Mouse (Mus musculus) bone marrow macrophage, adult 2 months (primary cell): ENCODE results near the gene Fbxw9. TPM values are rescaled to one million over a fixed set of nuclear protein-coding genes. Genes with fewer than 3 reads are reported as not detected.

Source experiments
- H3K27ac ChIP-seq: 2 replicates; pipeline ENCODE4 v1.5.1; 2012; ENCODE audit warnings: low read depth, low read length; ENCODE audit not compliant: insufficient read depth
- H3K4me1 ChIP-seq: 2 replicates; pipeline ENCODE4 v1.6.1; 2012; ENCODE audit warnings: low read length; ENCODE audit not compliant: control insufficient read depth, insufficient read depth
- H3K4me3 ChIP-seq: 2 replicates; pipeline ENCODE4 v1.5.1; 2012; ENCODE audit warnings: mild to moderate bottlenecking, low read length, moderate library complexity; ENCODE audit not compliant: insufficient read depth
- CTCF ChIP-seq: IDR thresholded peaks from 2 replicates; pipeline ENCODE4 v1.5.1; 2012; ENCODE audit warnings: low read depth, mild to moderate bottlenecking, low read length, moderate library complexity
- POLR2A ChIP-seq: IDR thresholded peaks from 2 replicates; pipeline ENCODE4 v1.6.1; 2012; ENCODE audit warnings: mild to moderate bottlenecking, low read depth, low read length, borderline replicate concordance
- polyA plus RNA-seq: library from polyadenylated mRNA; stranded (reverse); fragments of >200 nt; gene quantifications from 2 replicates; pipeline ENCODE4 v1.2.4, GENCODE M21; 2012; ENCODE audit not compliant: missing spikeins, insufficient read depth, insufficient read length

Fbxw9 gene
- polyA plus RNA-seq, 1 experiment = 10.2 TPM

DNA sequence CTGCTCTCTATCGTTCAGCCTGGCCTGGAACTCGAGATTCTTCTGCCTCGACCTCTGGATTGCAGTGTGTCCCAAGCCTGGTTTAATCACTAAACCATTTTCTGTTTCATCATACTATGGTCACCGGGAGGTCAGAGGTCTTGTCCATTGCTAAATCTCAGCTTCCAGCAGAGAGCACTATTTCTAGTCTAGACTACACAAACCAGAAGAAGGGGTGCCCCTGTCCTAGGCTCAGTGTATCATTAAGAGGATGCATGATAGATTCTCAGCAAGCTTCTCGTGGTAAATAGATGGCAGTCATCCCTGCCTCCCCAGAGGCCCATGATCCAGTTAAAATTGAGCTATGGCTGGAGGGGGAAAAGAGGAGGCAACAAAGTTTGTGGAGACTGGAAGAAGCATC, 11.2 kb downstream of the Fbxw9 start:
- peak overlapping the region; percentile 89 for H3K27ac ChIP-seq
- H3K4me3 ChIP-seq = peak overlapping the region; percentile 90
- TF ChIP-seq POLR2A = no peak
- TF ChIP-seq CTCF = no peak
- peaks cover 12% of the 10 kb centered on the region for H3K4me1 ChIP-seq

DNA sequence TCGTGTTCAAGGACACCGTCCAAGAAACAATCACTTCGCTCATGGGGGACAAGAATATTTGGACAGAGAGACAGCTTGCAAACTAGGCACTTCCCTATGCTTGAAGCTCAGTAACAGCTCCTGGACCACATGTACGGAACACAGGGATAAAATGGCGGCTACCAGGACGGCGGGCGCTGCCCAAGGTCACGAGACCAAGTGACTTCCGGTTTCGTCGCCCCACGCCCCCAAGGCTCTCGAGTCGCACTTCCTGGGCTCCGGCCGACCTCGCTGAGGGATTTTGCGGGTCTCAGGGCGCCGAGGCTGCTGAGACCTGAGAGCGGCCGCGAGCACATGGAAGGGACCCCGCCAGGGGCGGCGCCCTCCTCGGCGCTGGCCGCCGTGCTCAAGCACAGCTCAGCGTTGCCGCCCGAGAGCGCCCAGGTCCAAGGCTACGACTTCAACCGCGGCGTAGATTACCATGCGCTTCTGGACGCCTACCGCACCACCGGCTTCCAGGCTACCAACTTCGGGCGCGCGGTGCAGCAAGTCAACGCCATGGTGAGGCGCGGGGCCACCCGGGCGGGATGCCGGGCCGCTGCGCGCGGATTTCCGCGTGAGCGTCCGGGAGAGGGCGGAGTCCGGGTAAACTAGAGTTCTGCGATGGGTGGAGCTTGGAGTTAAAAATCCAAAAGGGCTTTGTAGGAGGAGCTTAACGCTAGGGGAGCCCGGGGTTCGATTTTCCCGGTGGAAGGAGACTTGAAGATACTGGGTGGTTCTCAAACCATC, 11.8 kb downstream of the Fbxw9 start, which contains the start of gene Dhps:
Gene Dhps (plus strand): TSS at position 244 of the 768 bp plus-strand sequence.
- TF ChIP-seq CTCF = no peak
- TF ChIP-seq POLR2A = no peak
- Histone ChIP-seq H3K27ac (peak within 1 kb of the TSS; percentile 89), H3K4me1 (peaks cover 12% of the 10 kb centered on the region), H3K4me3 (peak within 1 kb of the TSS; percentile 90)

DNA sequence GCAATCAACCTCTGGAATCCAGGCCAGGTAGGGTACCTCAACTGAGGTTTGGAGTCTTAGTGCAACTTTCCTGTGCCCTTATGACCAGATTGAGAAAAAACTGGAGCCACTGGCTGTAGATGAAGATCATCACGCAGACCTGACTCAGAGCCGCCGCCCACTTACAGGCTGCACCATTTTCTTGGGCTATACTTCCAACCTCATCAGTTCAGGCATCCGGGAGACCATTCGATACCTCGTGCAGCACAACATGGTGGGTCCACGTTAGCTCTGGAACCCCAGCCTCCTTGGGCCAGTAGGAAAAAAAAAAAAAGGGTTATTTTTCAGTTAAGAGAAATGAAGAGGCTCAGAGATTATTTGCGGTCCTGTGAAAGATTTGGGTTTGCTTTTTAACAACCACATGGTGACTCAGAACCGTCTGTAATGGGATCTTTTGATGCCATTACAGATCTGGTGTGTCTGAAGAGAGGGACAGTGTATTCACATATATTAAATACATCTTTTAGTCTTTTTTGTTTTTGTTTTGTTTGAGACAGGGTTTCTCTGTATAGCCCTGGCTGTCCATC, 12.6 kb downstream of the Fbxw9 start:
- Histone ChIP-seq H3K4me1 (peaks cover 12% of the 10 kb centered on the region), H3K27ac (peak overlapping the region; percentile 35)

DNA sequence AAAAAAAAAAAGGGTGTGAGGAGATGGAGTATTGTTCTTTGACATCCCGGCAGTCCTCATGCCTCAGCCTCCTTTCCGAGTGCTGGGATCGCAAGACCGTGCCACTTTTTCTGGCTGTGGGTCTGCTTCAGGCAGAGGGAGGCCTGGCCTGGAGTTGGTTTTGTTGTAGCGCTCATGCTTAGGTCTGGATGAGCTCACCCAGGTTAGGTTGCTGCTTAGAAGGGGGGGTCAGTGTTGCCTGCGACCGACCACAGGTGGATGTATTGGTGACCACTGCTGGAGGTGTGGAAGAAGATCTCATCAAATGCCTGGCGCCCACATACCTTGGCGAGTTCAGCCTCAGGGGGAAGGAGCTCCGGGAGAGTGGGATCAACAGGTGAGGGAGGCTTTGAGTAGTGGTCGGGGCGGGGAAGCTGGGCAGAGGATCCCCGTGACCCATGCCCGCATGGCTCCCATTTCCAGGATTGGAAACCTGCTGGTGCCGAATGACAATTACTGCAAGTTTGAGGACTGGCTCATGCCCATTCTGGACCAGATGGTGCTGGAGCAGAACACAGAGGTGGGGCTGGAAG, 13.3 kb downstream of the Fbxw9 start:
- Histone ChIP-seq H3K4me1 (peaks cover 12% of the 10 kb centered on the region), H3K27ac (no peak overlapping the region), H3K4me3 (no peak overlapping the region)
- no peak for TF ChIP-seq CTCF
- TF ChIP-seq POLR2A = no peak

More for the DNA sequence above, 12.6 kb downstream of the Fbxw9 start:
- peak overlapping the region; percentile 90 for H3K4me3 ChIP-seq
- TF ChIP-seq CTCF (no peak), POLR2A (no peak; the same call in 1 of the 2 replicates)

DNA sequence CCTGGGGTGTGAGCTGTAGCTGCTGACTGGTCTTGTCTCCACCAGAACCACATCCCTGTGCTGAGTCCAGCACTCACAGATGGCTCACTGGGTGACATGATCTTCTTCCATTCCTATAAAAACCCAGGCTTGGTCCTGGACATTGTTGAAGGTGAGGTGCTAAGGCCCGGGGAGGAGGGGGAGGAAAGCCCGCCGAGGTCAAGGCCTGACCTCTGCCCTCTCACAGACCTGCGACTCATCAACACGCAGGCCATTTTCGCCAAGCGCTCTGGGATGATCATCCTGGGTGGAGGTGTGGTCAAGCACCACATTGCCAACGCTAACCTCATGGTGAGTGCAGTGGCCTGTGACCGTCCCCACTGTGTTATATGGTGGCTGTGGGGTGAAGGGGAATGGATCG, 14.3 kb downstream of the Fbxw9 start:
- no peak overlapping the region for H3K4me3 ChIP-seq
- H3K4me1 ChIP-seq = peaks cover 14% of the 10 kb centered on the region
- no peak for TF ChIP-seq CTCF
- no peak for TF ChIP-seq POLR2A
- no peak overlapping the region for H3K27ac ChIP-seq

DNA sequence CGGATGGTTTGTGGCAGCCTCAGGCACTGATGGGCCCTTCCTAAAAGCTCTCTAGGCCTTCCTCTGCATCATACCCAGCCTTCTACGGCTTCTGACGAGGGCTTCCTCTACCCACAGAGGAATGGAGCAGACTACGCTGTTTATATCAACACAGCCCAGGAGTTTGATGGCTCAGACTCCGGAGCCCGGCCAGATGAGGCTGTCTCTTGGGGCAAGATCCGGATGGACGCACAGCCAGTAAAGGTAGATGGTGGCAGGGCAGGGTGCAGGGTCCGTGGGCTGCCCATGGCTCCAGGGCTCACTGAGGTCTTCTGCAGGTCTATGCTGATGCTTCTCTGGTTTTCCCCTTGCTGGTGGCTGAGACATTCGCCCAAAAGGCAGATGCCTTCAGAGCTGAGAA, 14.8 kb downstream of the Fbxw9 start:
- H3K27ac ChIP-seq = no peak overlapping the region
- H3K4me3 ChIP-seq = no peak overlapping the region
- TF ChIP-seq POLR2A (no peak), CTCF (no peak)
- peaks cover 14% of the 10 kb centered on the region for H3K4me1 ChIP-seq

DNA sequence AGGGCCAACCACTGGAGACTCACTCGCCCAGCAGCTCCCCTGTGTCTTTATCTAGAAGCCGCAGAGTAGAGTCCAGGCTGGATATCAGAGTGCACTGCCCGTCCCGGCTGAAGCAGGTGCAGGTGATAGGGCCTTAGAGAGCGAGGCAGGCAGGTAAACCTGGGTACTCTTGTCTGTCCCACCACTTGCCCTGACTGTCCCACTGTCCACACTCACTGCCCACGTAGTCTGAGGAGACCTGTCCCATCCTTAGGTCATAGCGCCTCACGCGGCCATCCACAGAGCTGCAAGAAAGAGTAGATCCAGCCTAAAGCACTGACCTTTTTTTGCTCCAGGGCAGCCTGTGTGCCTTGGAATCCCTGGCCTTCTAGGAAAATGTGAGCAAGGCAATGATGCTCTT, 16.1 kb downstream of the Fbxw9 start:
- no peak for TF ChIP-seq CTCF
- no peak for TF ChIP-seq POLR2A
- Histone ChIP-seq H3K27ac (no peak overlapping the region), H3K4me3 (no peak overlapping the region), H3K4me1 (peaks cover 8% of the 10 kb centered on the region)

DNA sequence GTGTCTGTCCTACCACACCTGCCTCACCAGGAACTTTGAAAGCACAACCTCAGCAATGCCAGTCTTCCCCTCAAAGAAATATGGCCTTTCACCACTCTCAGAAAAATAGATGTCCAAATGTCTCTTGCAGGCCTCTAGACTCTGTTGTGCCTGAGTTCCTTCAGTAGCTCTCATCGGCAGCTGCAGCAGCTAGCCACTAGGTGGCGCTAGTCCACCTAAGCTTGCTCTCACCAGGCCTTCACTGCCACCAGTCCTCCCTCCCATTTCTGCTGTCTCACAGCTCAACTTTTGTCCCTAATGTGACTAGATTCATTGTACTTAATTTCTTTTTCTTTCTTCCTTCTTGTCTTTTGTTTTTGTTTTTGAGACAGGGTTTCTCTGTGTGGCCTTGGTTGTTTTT, 17.1 kb downstream of the Fbxw9 start:
- TF ChIP-seq POLR2A (no peak), CTCF (peak; percentile 84)
- peak overlapping the region; percentile 6; the same call in 1 of the 2 replicates for H3K27ac ChIP-seq
- H3K4me1 ChIP-seq = peaks cover 11% of the 10 kb centered on the region
- no peak overlapping the region for H3K4me3 ChIP-seq

DNA sequence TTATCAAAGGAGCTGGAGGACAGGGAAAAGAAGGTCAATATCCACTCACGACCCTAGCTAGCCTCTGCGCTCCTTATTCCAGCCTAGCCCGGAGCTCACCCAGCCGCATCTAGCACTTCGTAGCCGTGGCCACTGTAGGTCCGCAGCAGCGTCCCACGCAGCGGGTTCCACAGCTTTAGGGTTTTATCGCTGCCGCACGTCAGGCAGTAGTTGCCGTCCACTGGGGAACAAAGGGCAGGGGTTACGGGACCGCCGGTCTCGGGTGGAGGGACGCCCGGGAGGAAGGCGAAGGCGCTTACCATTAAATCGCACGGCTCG, 20.3 kb downstream of the Fbxw9 start:
- no peak for TF ChIP-seq CTCF
- no peak for TF ChIP-seq POLR2A
- peak overlapping the region; percentile 82 for H3K27ac ChIP-seq
- peaks cover 15% of the 10 kb centered on the region for H3K4me1 ChIP-seq
- H3K4me3 ChIP-seq = peak overlapping the region; percentile 86

DNA sequence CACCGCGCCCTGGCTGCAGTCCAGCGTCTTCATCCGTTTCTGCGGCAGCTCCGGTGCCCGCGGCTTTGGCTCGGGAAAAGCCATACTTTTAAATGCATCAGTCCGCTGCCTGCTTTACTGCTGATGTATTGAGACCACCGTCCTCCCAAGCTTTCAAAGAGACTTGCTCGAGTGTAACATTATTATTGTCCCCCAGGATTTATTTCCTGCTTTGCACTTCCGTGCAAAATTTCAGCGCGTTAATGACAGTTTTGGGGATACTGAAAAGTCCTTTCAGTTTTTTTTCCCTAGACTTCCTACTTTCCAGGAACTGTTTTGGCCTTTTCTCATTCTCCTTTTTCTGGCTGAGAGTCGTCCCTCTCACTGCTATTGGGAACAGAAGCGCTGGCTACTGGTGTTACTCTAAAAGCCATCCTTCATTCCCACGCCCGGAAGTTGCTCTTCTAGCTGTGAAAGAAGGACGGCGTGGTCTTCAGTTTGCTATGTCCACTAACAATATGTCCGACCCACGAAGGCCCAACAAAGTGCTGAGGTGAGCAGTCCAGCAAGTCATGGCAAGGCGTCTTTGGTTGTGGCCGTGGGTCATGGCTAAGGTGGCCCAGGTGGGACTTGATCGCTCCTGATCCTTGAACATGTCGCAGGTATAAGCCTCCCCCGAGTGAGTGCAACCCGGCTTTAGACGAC, 20.8 kb downstream of the Fbxw9 start, which contains the start of gene Wdr83os:
Gene Wdr83os (plus strand): TSS at position 209 of the 684 bp plus-strand sequence.
- no peak for TF ChIP-seq POLR2A
- no peak for TF ChIP-seq CTCF
- Histone ChIP-seq H3K4me3 (peak within 1 kb of the TSS; percentile 86), H3K27ac (peak within 1 kb of the TSS; percentile 82), H3K4me1 (peaks cover 20% of the 10 kb centered on the region)
